Mouse (Mus musculus): Measurements from ENCODE around the gene Csnk1g2.

Csnk1g2 gene

DNA sequence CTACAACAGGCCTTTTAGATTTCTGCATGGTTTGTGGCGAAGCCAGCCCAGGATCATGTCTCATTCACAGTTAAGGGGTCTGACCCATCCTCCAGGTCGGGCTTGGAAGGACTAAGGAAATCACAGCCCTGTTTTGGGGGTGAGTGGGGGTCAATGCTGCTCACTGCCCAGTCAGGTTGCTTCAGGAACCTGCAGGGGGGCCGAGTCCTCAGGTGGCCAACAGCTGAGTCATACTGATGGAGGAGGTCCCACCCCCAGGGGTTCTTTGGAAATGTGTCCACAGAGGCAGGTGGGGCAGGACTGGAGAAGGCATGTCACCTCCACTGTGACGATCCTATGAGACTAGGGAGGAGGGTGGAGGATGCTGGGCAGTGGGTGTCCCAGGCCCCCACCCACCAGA lies 42.8 kb downstream of the Csnk1g2 start:
- DNase-seq (ENCODE audit: low spot score in 2 of 2): no peak

DNA sequence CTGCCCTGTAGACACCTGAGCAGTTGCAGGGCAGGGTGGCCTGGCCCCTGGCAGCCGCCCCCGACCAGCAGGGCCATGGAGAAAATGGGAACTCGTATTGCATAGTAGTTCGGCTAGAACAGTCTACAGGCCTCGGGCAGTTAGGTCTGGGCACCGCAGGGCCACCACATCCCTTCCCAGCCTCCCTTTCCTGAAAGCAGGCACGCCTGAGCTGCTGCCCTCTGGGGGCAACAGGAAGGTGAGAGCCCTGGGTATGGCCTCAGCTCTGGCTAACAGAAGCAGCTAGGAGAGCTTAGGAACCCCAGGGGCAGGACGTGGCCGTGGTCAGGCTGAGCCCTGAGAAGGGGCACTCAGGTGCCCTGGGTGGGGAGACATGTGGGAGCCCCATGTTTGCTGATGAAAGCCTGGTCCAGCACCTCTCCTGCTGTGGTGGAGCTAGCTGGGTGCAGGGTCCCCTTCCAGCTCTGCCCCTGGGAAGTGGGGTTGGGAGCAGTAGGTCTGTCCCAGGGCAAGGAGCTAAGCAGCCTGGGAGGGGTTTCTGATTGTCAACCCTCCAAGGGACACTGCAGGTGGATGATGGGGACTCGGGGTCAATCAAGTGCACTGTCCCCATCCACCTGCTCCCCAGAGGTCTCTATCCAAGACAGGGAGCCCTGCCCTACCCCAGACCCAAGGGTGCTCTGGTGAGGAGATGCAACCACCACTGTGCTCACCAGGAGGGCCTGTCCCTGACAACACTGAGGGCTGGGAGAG lies 43.5 kb downstream of the Csnk1g2 start:
- DNase-seq (ENCODE audit: low spot score in 2 of 2): no peak

DNA sequence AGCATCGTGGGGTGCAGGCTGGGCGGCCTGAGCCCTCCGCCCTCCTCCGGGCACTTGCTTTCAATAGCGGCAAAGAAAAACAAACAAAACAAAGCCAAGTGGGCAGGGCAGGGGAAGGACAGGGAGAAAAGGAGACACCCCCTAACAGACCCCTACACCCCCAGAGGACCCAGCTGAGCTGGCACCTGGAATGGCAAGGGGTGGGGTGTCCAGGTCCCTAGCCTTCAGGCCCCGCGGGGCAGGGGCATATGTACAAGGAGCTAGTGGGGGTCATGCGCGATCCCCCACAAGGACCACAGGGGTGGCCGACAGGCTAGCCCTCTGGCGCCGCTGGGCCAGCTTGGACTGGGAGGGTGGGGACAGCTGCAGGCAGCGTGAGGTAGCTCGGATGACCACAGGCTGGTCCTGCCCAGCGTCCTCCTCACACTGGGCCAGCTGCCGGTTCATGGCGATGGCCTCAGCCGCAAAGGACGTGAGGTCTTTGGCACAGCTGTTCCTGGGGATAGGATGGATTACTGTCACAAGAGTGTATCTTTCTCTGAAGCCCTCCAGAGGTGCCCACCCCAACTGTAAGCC lies 44.3 kb downstream of the Csnk1g2 start:
- DNase-seq (ENCODE audit: low spot score in 2 of 2): no peak

DNA sequence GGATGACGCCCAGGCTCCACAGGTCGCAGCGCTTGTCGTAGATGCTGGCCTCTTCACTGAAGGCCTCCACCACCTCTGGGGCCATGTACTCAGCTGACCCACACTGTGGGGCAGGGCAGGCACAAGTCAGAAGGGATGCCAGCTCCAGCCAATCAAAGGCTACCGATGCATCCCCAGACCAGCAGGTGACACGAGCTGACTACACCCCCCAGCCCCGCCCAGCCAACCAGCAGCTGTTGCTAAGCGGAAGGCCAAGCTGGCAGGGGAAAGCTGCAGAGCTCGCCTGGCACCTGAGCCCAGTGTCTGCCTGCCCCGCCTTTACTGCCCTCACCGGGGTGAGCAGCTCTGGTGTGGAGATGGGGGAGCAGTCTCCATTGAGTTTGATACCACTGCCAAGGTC lies 46.0 kb downstream of the Csnk1g2 start:
- no peak for DNase-seq (ENCODE audit: low spot score in 2 of 2)

DNA sequence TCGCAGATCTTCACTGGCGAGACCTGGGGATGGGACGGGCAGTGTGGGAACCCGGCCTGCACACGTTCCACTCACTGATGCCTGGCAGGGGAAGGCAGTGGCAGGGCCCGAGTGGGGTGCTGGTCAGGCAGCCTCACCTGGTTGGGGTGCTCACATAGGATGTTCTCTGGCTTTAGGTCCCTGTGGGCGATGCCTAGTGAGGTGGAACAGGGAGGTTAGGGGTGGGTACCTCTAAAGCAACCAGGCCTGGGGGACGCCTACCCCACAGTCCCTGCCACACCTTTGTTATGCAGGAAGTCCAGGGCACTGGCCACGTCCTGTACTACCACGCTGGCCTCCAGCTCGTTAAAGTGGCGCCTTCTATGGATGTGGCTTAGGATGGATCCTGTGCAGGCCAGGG lies 46.4 kb downstream of the Csnk1g2 start:
- no peak for DNase-seq (ENCODE audit: low spot score in 2 of 2)

DNA sequence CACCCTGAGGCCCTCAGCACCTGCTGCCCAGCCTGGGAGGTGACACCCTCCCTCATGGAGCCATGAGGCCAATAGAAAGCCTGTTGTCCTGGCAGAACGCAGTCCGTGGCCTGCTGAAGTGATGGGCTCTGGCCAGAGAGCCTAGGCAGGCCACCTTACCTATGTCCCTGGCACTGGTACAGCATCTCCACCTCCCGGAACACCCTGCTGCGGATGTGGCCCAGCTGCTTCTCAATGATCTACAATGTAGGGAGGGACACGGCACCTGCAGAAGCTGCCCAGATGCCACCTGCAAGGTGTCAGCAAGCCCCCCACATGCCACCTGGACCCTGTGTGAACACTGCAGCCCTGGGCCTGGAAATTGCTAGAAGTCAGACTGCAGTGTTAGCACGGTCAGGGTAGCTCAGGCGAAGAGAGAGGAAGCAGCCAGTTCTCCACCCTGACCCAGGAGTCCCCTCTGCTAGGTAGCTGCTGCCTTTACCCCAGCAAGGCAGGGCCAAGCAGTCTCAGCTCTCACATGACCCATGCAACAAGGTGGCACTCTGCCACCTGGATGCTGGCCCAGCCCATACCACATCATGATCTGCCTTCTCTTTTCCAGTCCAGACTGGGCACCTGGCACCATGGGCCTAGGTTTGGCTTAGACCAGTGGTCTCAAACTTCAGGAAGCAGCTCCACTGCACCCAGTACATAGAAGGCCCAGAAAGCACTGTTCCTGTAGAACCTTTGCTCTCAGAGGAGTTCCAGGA lies 47.3 kb downstream of the Csnk1g2 start:
- no peak for DNase-seq (ENCODE audit: low spot score in 2 of 2)

DNA sequence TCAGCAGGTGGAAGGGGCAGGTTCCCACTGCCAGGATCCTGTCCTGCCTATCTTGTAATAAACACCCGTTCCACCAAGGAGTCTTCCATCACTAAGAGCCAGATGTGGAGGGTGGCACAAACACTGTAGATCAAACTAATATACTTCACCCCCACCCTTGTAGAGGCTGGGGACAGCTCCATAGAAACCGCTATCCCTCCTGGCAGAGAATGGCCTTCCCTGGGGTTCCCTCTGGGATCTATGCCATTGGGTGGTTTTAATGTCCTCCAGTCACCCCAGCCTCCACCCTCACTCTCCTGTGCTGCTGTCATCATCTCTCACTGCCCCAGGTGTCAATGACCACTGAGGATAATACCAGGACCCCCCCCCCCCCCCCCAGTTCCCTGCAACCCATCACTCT lies 47.9 kb downstream of the Csnk1g2 start:
- DNase-seq (ENCODE audit: low spot score in 2 of 2): no peak

DNA sequence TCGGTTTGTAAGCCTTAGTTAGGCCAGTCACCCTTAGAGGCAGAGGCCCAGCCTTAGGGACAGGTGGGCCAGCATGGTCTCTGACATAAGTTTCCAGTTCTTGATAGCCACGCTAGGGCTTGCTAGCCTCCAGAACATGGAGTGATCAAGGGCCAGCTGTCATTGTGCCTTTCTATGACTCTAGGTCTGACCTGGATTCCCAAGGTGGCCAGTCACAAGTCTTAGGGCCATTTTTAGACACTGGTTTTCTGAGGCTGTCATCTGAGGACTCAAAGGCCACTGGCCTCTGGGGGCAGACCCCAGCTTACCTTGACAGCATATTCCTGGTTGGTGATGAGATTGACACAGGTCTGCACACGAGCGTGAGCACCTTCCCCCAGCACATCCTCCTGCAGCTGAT lies 48.6 kb downstream of the Csnk1g2 start:
- DNase-seq (ENCODE audit: low spot score in 2 of 2): no peak

DNA sequence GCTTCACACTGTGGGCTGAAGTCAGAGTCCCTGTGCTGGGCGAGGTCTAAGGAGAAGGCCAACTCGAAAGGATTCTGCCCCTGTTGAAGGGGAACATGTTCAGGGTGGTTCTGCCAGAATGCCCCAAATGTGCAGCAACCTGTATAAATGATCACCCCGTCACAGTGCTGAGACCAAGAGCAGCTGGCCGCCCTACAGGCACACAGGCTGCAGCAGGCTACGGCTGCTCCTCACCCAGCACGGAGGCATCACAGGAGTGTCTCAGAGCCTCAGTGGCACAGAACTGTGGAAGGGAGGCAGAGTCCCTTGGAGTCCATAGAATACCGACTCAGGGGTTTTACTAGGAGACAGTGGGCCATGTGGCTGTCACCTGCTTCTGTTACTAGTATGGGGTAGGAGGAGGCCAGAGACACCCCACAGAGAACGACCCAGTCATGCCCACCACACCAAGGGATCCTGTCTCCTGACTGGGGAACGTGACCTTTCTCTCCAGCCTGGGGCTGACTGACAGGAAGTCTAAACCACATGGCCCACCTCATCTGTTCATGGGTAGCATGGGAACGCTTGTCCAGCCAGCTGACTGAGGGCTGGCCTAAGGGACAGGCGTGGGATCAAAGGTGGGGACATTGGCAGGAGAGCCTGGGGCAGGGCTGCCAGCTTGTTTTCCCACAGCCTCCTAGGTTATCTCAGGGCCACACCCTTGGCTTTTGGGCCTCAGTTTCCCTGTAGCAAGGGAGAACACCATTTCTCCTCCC lies 49.5 kb downstream of the Csnk1g2 start:
- no peak for DNase-seq (ENCODE audit: low spot score in 2 of 2)

DNA sequence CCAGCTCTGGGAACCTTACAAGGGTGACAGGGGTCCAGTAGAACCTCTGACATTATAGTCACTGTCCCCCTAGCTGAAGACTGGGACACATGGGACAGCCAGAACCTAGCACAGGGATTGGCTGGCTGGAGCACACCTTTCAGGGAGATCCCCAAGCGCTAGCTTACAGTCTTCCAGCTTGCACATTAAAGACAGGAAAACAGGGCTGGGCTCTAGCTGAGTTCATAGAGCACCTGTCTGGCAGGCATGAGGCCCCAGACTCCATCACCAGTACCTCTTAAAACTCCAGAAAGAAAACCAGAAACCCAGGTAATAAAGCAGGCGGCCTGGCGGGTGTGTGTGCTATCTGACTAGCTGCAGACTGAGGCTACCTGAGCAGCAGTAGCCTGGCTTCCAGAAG lies 51.1 kb downstream of the Csnk1g2 start:
- DNase-seq (ENCODE audit: low spot score in 2 of 2): no peak

DNA sequence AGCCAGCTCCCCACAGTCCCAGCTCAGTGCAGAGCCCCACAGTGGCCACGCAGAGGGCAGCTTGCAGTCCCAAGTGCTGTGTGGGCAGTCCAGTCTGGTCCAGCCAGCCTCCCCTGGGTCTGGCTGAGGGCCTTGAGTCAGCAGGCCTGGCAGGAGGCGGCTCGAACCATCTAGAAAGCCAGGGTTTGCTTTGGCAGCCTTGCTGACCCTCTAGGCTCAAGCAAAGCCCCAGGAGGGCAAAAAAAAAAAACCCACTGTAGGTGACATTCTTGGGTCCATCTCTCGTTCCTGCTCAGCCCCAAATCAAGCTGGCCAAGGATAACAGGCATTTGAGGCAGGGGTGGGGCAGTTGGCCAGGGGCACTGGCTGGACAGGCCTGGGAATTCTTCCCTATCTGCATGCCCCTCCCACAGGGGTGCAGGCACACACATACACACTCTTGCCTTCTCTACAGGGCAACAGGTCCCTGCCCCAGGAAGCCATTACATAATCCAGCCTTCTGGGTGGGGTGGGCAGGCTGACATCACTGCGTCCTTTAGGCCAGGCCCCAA lies 51.6 kb downstream of the Csnk1g2 start:
- DNase-seq (ENCODE audit: low spot score in 2 of 2): no peak

DNA sequence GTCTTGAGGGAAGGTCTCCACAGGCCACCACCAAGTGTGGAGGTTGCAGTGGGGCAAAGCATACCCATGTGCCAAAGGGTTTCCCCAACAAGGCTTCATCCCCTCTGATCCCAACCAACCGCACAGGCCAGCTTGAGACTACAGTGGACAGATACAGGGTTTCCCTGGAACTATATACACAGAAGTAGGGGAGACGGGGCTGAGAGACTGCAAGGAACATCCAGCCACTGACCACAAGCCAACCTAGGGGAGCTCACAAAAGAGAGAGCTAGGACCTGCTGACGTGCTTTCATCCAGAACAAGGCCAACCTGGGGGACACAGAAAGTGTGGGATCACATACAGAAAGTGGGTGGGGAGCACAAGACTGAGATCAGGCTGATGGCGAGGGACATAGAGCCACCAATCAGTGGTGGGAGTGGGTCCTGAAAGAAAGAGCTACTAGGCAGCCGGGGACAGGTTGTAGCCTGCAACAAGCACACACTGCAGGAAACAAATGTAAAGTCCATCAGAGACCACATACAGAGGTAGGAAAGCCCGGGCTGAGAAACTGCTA lies 52.3 kb downstream of the Csnk1g2 start:
- no peak for DNase-seq (ENCODE audit: low spot score in 2 of 2)

DNA sequence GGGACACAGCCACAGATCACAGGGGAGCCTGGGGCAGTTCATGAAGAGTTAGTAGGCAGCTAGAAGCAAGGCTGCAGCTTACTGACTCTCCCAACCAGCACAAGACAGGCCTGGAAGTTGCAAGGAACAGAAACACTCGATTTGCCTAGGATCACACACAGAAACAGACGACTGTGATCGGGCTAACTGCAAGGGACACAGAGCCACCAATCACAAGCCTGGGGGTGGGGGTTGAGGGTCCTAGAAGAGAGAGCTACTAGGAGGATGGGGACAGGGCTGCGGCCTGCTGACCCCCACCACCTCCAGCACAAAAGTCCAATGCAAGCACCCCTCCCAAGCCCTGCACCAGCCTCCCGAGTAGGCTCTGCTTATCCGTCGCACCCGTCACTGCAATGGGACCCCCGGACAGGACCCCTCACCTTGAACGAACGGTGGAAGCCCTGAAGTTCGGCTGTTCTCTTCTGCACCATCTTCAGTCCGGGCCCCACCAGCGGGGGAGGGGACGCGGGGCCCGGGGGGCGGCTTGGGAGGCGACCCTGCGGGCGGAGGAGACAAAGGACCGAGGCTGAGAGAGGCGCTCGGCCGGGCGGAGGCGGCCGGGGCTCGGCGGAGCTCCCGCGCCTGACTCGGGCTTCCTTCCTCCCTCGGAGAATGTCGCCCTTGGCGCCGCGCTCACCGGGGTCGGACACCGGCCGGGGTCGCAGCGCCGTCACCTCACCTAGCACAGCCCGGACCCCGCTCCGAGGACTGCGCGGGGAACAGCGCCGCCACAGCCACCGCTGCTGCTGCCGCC lies 53.0 kb downstream of the Csnk1g2 start:
- DNase-seq (ENCODE audit: low spot score in 2 of 2): peak in 1 of 2 experiments; percentile 38

DNA sequence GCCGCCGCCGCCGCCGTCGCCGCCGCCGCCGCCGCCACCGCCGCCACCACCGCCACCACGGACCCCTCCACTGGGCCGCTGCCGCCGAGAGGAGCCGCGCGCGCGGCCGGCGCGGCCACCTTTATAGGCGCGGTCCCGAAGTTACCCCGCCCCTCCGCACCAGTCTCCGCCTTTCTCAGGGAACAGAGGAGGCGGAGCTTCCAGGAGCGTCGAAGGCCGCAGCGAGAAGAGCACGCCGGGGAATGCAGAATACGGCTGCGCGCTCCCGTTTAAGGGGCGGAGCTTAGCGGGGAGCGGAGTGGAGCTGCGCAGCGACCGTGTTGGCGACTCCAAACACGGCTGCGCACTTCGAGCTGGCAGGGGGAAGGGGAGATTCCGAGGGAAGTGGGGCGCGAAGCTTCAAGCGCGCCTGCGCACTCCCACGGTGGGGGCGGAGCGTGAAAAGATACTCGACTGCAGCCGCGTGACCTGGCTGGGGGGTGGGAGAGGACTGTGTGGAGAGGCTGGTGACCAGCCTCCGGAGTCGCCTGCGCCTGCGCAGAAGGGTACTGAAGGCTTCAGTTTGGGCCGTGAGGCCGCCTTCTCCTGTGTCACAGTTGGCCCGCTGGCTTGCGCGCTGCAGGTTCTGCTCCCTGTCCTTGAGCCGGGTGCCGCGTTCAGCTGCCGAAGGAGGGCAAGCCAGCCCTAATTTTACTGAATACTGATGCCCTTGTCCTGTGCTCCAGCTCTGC lies 53.7 kb downstream of the Csnk1g2 start:
- peak; percentile 98 to 99 for DNase-seq (ENCODE audit: low spot score in 2 of 2)

DNA sequence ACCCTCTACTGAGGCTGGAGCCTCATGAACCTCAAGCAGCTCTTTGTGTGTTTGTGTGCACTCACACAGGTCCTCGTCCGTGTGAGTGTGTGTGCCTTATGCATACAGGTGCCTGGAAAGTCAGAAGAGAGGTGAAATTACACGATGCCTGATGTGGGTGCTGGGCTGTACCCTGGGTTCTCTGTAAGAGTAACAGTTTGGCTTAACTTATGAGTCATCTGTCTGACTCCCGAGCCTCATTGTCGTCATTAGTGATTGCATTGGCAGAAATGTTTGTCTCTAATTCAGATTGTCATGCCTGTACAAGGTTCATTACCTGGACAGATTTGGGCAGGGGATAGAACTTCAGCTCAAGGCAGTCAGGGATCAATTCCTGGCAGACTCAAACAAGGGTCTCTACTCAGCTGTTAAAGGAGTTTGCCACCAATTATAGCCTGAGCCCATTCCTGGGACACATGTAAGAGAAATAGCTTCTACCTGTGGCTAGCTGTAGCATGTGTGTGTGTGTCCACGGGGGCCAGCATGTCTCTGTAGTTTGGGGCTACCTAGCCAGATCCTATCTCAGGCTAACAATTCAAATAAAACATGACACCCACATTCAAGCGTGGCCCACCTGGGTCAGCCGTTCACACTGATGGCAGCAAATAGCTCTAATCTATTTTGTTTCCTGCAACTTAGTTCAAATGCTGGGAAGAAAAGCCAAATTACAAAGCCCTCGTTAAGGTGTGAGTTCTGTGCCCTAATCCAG lies 54.7 kb downstream of the Csnk1g2 start:
- no peak for DNase-seq (ENCODE audit: low spot score in 2 of 2)

DNA sequence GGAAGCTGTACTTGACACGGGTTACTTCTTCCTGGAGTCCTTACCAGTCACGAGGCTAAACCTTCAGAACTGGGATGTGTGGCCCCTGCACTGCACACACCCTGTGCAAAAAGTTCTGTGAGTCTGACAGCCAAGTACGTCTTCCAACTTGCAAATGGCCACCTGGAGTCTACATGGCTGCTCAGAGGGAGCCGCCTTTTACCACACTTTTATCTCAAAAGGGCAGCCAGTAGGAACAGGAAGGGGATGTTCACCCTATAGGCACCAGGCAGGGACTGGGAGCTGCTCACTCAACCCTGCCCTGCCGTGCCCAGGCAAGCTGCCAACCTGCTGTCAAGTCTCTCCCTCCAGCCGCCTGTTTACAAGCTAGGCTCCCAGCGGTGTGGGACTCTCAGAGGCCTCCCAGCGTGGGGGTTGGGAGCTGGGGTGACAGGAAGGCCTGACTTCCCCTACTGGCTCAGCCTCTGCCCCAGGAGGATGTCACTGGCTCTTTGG lies 55.4 kb downstream of the Csnk1g2 start, which contains the start of gene Mknk2:
Mknk2 (minus strand) TSS at position 171 of the 495 bp plus-strand sequence.
- DNase-seq (ENCODE audit: low spot score in 2 of 2): peak; percentile 70 to 83

DNA sequence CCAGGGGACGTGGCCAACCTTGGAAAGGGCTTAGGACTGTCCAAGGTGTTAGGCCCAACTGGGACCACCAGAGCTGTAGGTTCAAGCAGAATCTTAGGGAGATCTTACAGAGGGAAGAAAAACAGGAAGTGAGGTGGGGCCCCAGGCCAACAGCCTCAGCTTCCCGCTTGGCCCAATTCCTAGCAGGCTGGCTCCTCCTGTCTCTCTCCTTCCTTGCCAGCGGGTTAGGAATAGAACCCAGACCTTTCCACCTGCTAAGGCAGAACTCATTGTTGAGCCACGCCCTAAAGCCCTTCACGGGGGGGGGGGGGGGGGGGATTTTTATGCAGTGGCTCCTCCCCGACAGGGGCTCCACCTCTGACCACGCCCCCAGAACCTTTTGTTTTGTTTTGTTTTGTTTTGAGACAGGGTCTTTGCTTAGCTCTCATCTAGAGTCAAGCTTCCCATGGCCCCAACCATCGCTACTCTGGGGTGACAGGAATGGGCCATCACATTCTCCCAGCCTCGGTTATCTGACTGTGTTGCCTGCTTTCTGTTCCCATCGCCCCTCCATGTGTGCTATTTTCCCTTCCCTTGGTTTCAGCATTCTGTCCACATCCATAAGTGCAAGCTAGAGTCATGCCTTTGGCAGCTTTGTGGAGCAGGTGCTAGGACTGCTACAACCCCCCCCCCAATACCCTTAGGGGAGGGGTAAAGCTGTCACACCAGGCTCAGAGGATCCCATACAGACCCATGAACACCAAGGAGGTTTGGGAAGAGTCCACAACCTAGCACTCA lies 56.2 kb downstream of the Csnk1g2 start:
- no peak for DNase-seq (ENCODE audit: low spot score in 2 of 2)

DNA sequence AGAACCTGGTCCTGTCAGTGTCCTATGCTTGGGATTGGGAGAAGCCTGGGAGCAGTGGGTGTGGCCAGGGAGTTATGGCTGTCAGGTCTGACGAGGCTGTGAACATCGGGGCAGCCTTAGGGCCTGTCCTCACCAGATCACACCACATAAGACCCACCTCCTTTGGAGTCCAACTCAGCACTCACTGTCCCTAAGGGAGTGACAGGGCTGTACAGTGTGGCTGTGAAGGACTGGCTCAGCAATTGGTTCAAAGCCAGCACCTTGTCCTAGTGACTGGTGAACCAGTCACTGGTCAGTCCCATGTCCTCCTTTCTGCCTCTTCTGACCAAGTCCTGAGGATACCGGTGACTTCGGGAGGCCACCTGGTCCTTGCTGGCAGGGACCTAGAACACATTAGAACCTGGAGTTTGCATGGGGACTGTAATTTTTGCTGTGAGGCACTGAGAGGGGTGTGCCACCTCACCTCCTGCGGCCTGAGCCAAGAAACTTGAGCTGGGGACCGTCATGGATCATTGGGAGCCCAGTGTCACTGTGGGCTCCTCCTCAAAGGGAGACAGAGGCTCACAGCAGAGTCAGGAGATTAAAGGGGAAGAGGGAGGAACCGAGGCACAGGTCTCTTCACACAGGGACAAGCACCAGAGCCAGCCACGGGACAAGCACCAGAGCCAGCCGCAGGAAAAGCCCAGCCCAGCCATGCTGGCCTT lies 57.1 kb downstream of the Csnk1g2 start:
- DNase-seq (ENCODE audit: low spot score in 2 of 2): no peak

Data from frontal cortex, postnatal 14 days (tissue).